Comparison of ENCODE assay signal across 11 mouse cellular contexts in genomic region chr2:156676885-156677284, GRCm38 (mm10).
A peak's percentile ranks its signal among the peaks of the same experiment; 100 is the strongest.
DNase-seq lines count a peak whose midpoint lies in the region; ATAC-seq and TF ChIP-seq lines count a peak whose summit lies in the region.
"Had no signal": no experiment of that assay in that cellular context is flagged by ENCODE, and none has a peak within 500 bp of the region (broad histone marks: within the 10 kb centered on the region; RNA-seq: fewer than 3 reads in every experiment).

No protein-coding gene starts in this region.

- H3K4me3 ChIP-seq in intestine, embryonic 14.5 days (ENCODE audit: low read depth, low read length): no peak overlapping the region
- H3K4me3 ChIP-seq in intestine, postnatal 0 days (ENCODE audit: low read depth, low read length): no peak overlapping the region
- no peak overlapping the region for H3K4me3 ChIP-seq in G1E (ENCODE audit: low read depth, low read length)
- H3K4me3 ChIP-seq in embryonic facial prominence, embryonic 14.5 days (ENCODE audit: low read depth, low read length): no peak overlapping the region
- H3K4me3 ChIP-seq: midbrain, embryonic 12.5 days had no signal

- H3K27me3 ChIP-seq in intestine, embryonic 14.5 days (replicated peaks; ENCODE audit: control insufficient read depth, insufficient read depth, low read length): no peaks in the 10 kb centered on the region
- no peaks in the 10 kb centered on the region for H3K27me3 ChIP-seq in intestine, postnatal 0 days (replicated peaks; ENCODE audit: control insufficient read depth, insufficient read depth, low read length)
- peaks cover 12% of the 10 kb centered on the region for H3K27me3 ChIP-seq in G1E (ENCODE audit: insufficient read depth, low read length)
- no peaks in the 10 kb centered on the region for H3K27me3 ChIP-seq in embryonic facial prominence, embryonic 14.5 days (replicated peaks; ENCODE audit: control insufficient read depth, insufficient read depth, low read length)
- H3K27me3 ChIP-seq: midbrain, embryonic 12.5 days had no signal

- no peak for ATAC-seq in intestine, embryonic 14.5 days (replicated peaks; ENCODE audit: low FRiP score, low TSS enrichment, low read depth)
- no peak for ATAC-seq in intestine, postnatal 0 days
- ATAC-seq in G1E (ENCODE audit: extremely low read depth, insufficient number of reproducible peaks, low FRiP score, poor library complexity, severe bottlenecking): no peak
- ATAC-seq in embryonic facial prominence, embryonic 14.5 days (ENCODE audit: low read depth): no peak
- no peak for ATAC-seq in erythroid progenitor cell, adult 5-6 weeks (replicated peaks; ENCODE audit: low FRiP score, poor library complexity, severe bottlenecking)
- ATAC-seq in monocyte, adult 5-6 weeks (replicated peaks; ENCODE audit: insufficient number of reproducible peaks, low FRiP score, low TSS enrichment, poor library complexity, severe bottlenecking): no peak

- H3K9me3 ChIP-seq in intestine, embryonic 14.5 days (ENCODE audit: control insufficient read depth, low read length): no peaks in the 10 kb centered on the region
- no peaks in the 10 kb centered on the region for H3K9me3 ChIP-seq in intestine, postnatal 0 days (ENCODE audit: control insufficient read depth)
- no peaks in the 10 kb centered on the region for H3K9me3 ChIP-seq in G1E (replicated peaks)
- no peaks in the 10 kb centered on the region for H3K9me3 ChIP-seq in embryonic facial prominence, embryonic 14.5 days (ENCODE audit: control insufficient read depth, low read length)
- H3K9me3 ChIP-seq: midbrain, embryonic 12.5 days had no signal

- 5% methylated on average over 6 of the region's 6 CpGs for WGBS in intestine, embryonic 14.5 days
- 10% methylated on average over 6 of the region's 6 CpGs for WGBS in intestine, postnatal 0 days
- WGBS in embryonic facial prominence, embryonic 14.5 days: 4% methylated on average over 6 of the region's 6 CpGs

- peak; percentile 76 for DNase-seq in intestine, embryonic 14.5 days (ENCODE audit: low spot score)
- DNase-seq in 416B (ENCODE audit: low read depth) (peak; percentile 48), G1E (ENCODE audit: low spot score) (peak; percentile 20)
- peak; percentile 49 for DNase-seq in embryonic facial prominence, embryonic 14.5 days (ENCODE audit: low spot score)
- no peak for DNase-seq in T-cell, adult 2 months (ENCODE audit: low spot score)
- DNase-seq: cerebellum, postnatal 14 days had no signal

- H3K36me3 ChIP-seq in intestine, embryonic 14.5 days (ENCODE audit: control insufficient read depth, insufficient read depth, low read length): no peaks in the 10 kb centered on the region
- no peaks in the 10 kb centered on the region for H3K36me3 ChIP-seq in intestine, postnatal 0 days (ENCODE audit: control insufficient read depth, insufficient read depth)
- H3K36me3 ChIP-seq in G1E (replicated peaks): no peaks in the 10 kb centered on the region
- H3K36me3 ChIP-seq in embryonic facial prominence, embryonic 14.5 days (ENCODE audit: control insufficient read depth, insufficient read depth, low read length): no peaks in the 10 kb centered on the region
- H3K36me3 ChIP-seq: midbrain, embryonic 12.5 days had no signal

- H3K27ac ChIP-seq in intestine, embryonic 14.5 days (ENCODE audit: low read depth): no peak overlapping the region
- H3K27ac ChIP-seq in intestine, postnatal 0 days (ENCODE audit: low read depth, low read length): no peak overlapping the region
- H3K27ac ChIP-seq in embryonic facial prominence, embryonic 14.5 days (replicated peaks; ENCODE audit: low read depth, low read length): no peak overlapping the region
- H3K27ac ChIP-seq: hindbrain, embryonic 14.5 days; midbrain, embryonic 12.5 days had no signal

- no peak overlapping the region for H3K4me2 ChIP-seq in intestine, embryonic 14.5 days (ENCODE audit: low read length)
- no peak overlapping the region for H3K4me2 ChIP-seq in intestine, postnatal 0 days (replicated peaks; ENCODE audit: low read depth)
- no peak overlapping the region for H3K4me2 ChIP-seq in embryonic facial prominence, embryonic 14.5 days (ENCODE audit: low read depth, low read length)
- H3K4me2 ChIP-seq: hindbrain, embryonic 14.5 days; midbrain, embryonic 12.5 days had no signal

- no peaks in the 10 kb centered on the region for H3K4me1 ChIP-seq in intestine, embryonic 14.5 days (replicated peaks; ENCODE audit: control insufficient read depth, insufficient read depth, low read length)
- no peaks in the 10 kb centered on the region for H3K4me1 ChIP-seq in intestine, postnatal 0 days (replicated peaks; ENCODE audit: control insufficient read depth, insufficient read depth, low read length)
- H3K4me1 ChIP-seq in G1E (ENCODE audit: insufficient read depth, low read depth, low read length): no peaks in the 10 kb centered on the region
- H3K4me1 ChIP-seq in embryonic facial prominence, embryonic 14.5 days (ENCODE audit: control insufficient read depth, insufficient read depth, low read length): no peaks in the 10 kb centered on the region
- H3K4me1 ChIP-seq: midbrain, embryonic 12.5 days had no signal

- H3K9ac ChIP-seq in intestine, embryonic 14.5 days (ENCODE audit: low read length): no peak overlapping the region
- no peak overlapping the region for H3K9ac ChIP-seq in intestine, postnatal 0 days (ENCODE audit: low read depth, low read length)
- H3K9ac ChIP-seq in embryonic facial prominence, embryonic 14.5 days (ENCODE audit: low read depth, low read length): no peak overlapping the region
- H3K9ac ChIP-seq: hindbrain, embryonic 14.5 days; midbrain, embryonic 12.5 days had no signal

- no peak for TF ChIP-seq CTCF in intestine, postnatal 0 days (IDR thresholded peaks at IDR 0.05; ENCODE audit: low read depth)
- no peak for TF ChIP-seq CTCF in G1E (IDR thresholded peaks at IDR 0.05; ENCODE audit: low read depth, low read length)
